ENCODE assay signal across 15 mouse cellular contexts in genomic region chr6:72509872-72510435, GRCm38 (mm10). TPM values are rescaled to one million over a fixed set of nuclear protein-coding genes. Genes with fewer than 3 reads are reported as not detected.
DNase-seq lines count a peak whose midpoint lies in the region; ATAC-seq and TF ChIP-seq lines count a peak whose summit lies in the region.
"Had no signal": no experiment of that assay in that cellular context is flagged by ENCODE, and none has a peak within 500 bp of the region (broad histone marks: within the 10 kb centered on the region; RNA-seq: fewer than 3 reads in every experiment).

No protein-coding gene starts in this region.

- no peak for ATAC-seq in intestine, embryonic 15.5 days
- no peak for ATAC-seq in intestine, postnatal 0 days
- no peak for ATAC-seq in midbrain, embryonic 14.5 days (ENCODE audit: low FRiP score, low TSS enrichment)
- no peak for ATAC-seq in midbrain, embryonic 16.5 days
- no peak for ATAC-seq in neural tube, embryonic 15.5 days (ENCODE audit: low FRiP score)
- ATAC-seq: midbrain, embryonic 13.5 days had no signal

- no peaks in the 10 kb centered on the region for H3K36me3 ChIP-seq in intestine, embryonic 15.5 days
- H3K36me3 ChIP-seq in intestine, postnatal 0 days (ENCODE audit: control insufficient read depth, insufficient read depth) = no peaks in the 10 kb centered on the region
- H3K36me3 ChIP-seq in midbrain, embryonic 14.5 days (ENCODE audit: control insufficient read depth, insufficient read depth, low read length) = no peaks in the 10 kb centered on the region
- H3K36me3 ChIP-seq in midbrain, embryonic 16.5 days (ENCODE audit: control insufficient read depth, insufficient read depth, low read length) = no peaks in the 10 kb centered on the region
- H3K36me3 ChIP-seq in neural tube, embryonic 15.5 days = no peaks in the 10 kb centered on the region
- H3K36me3 ChIP-seq: G1E; midbrain, embryonic 13.5 days had no signal

- no peak overlapping the region for H3K9ac ChIP-seq in intestine, embryonic 15.5 days
- H3K9ac ChIP-seq in intestine, postnatal 0 days (ENCODE audit: low read depth, low read length) = no peak overlapping the region
- no peak overlapping the region for H3K9ac ChIP-seq in midbrain, embryonic 14.5 days (replicated peaks; ENCODE audit: low read length)
- H3K9ac ChIP-seq in midbrain, embryonic 16.5 days (ENCODE audit: low read depth, low read length) = no peak overlapping the region
- no peak overlapping the region for H3K9ac ChIP-seq in neural tube, embryonic 15.5 days (replicated peaks)
- H3K9ac ChIP-seq: midbrain, embryonic 13.5 days had no signal

- TF ChIP-seq CTCF in gastrocnemius, adult 2 months (IDR thresholded peaks at IDR 0.05) = no peak
- no peak for TF ChIP-seq CTCF in intestine, postnatal 0 days (IDR thresholded peaks at IDR 0.05; ENCODE audit: low read depth)

- H3K4me3 ChIP-seq in gastrocnemius, adult 2 months = no peak overlapping the region
- no peak overlapping the region for H3K4me3 ChIP-seq in intestine, embryonic 15.5 days (replicated peaks)
- H3K4me3 ChIP-seq in intestine, postnatal 0 days (ENCODE audit: low read depth, low read length) = no peak overlapping the region
- no peak overlapping the region for H3K4me3 ChIP-seq in midbrain, embryonic 14.5 days (replicated peaks; ENCODE audit: low read depth, low read length)
- H3K4me3 ChIP-seq in midbrain, embryonic 16.5 days (ENCODE audit: low read depth, low read length) = no peak overlapping the region
- no peak overlapping the region for H3K4me3 ChIP-seq in neural tube, embryonic 15.5 days (replicated peaks)
- H3K4me3 ChIP-seq: erythroblast, embryonic 14.5 days; midbrain, embryonic 13.5 days had no signal

- DNase-seq in gastrocnemius, adult 2 months = no peak
- DNase-seq in gastrocnemius, postnatal 10 days = no peak
- no peak for DNase-seq in midbrain, embryonic 14.5 days
- DNase-seq in right cerebral cortex, postnatal 4 days = no peak
- DNase-seq: cerebellum, postnatal 36 days; gastrocnemius, postnatal 14 days; thymus, postnatal 14 days had no signal

- no peak overlapping the region for H3K4me2 ChIP-seq in intestine, embryonic 15.5 days (replicated peaks)
- H3K4me2 ChIP-seq in intestine, postnatal 0 days (replicated peaks; ENCODE audit: low read depth) = no peak overlapping the region
- H3K4me2 ChIP-seq in midbrain, embryonic 14.5 days (ENCODE audit: low read length) = no peak overlapping the region
- H3K4me2 ChIP-seq in midbrain, embryonic 16.5 days (ENCODE audit: low read length) = no peak overlapping the region
- no peak overlapping the region for H3K4me2 ChIP-seq in neural tube, embryonic 15.5 days
- H3K4me2 ChIP-seq: midbrain, embryonic 13.5 days had no signal

- H3K4me1 ChIP-seq in intestine, embryonic 15.5 days (replicated peaks) = peaks cover 29% of the 10 kb centered on the region
- H3K4me1 ChIP-seq in intestine, postnatal 0 days (replicated peaks; ENCODE audit: control insufficient read depth, insufficient read depth, low read length) = peaks cover 3% of the 10 kb centered on the region; the same call in 1 of the 2 replicates
- peaks cover 29% of the 10 kb centered on the region for H3K4me1 ChIP-seq in midbrain, embryonic 14.5 days (ENCODE audit: control insufficient read depth, insufficient read depth, low read length)
- H3K4me1 ChIP-seq in midbrain, embryonic 16.5 days (ENCODE audit: control insufficient read depth, insufficient read depth, low read length) = peaks cover 25% of the 10 kb centered on the region
- H3K4me1 ChIP-seq in neural tube, embryonic 15.5 days = peaks cover 42% of the 10 kb centered on the region

- intact Hi-C loops in gastrocnemius, adult 2 months (cut with DNase I) = loop anchor here (5.0 kb wide), 1 partner anchor 38 kb away; no protein-coding TSS in a partner anchor

- H3K27me3 ChIP-seq in intestine, embryonic 15.5 days (replicated peaks) = no peaks in the 10 kb centered on the region
- no peaks in the 10 kb centered on the region for H3K27me3 ChIP-seq in intestine, postnatal 0 days (replicated peaks; ENCODE audit: control insufficient read depth, insufficient read depth, low read length)
- H3K27me3 ChIP-seq in midbrain, embryonic 14.5 days (ENCODE audit: control insufficient read depth, insufficient read depth, low read length) = no peaks in the 10 kb centered on the region
- no peaks in the 10 kb centered on the region for H3K27me3 ChIP-seq in midbrain, embryonic 16.5 days (ENCODE audit: control insufficient read depth, insufficient read depth, low read depth, low read length)
- no peaks in the 10 kb centered on the region for H3K27me3 ChIP-seq in neural tube, embryonic 15.5 days (replicated peaks)
- H3K27me3 ChIP-seq: midbrain, embryonic 13.5 days had no signal

- peak overlapping the region; percentile 94 for H3K27ac ChIP-seq in gastrocnemius, adult 2 months
- 0 out of 2 replicates have a peak overlapping the region, but pooled peaks have one; percentile 4 for H3K27ac ChIP-seq in intestine, embryonic 15.5 days
- H3K27ac ChIP-seq in intestine, postnatal 0 days (ENCODE audit: low read depth, low read length) = no peak overlapping the region
- peak overlapping the region; percentile 57; the same call in 1 of the 2 replicates for H3K27ac ChIP-seq in midbrain, embryonic 14.5 days (replicated peaks; ENCODE audit: low read depth, low read length)
- no peak overlapping the region for H3K27ac ChIP-seq in midbrain, embryonic 16.5 days (ENCODE audit: low read length)
- peak overlapping the region; percentile 15; the same call in 1 of the 2 replicates for H3K27ac ChIP-seq in neural tube, embryonic 15.5 days (replicated peaks)

- 70% methylated on average over 2 of the region's 2 CpGs for WGBS in intestine, embryonic 15.5 days
- WGBS in intestine, postnatal 0 days = 62% methylated on average over 2 of the region's 2 CpGs
- WGBS in midbrain, embryonic 14.5 days = 67% methylated on average over 2 of the region's 2 CpGs
- WGBS in midbrain, embryonic 16.5 days = 69% methylated on average over 2 of the region's 2 CpGs
- WGBS in neural tube, embryonic 15.5 days = 74% methylated on average over 2 of the region's 2 CpGs

- no peaks in the 10 kb centered on the region for H3K9me3 ChIP-seq in intestine, embryonic 15.5 days
- no peaks in the 10 kb centered on the region for H3K9me3 ChIP-seq in intestine, postnatal 0 days (ENCODE audit: control insufficient read depth)
- no peaks in the 10 kb centered on the region for H3K9me3 ChIP-seq in midbrain, embryonic 14.5 days (ENCODE audit: control insufficient read depth, low read length)
- no peaks in the 10 kb centered on the region for H3K9me3 ChIP-seq in midbrain, embryonic 16.5 days (replicated peaks; ENCODE audit: control insufficient read depth, low read length, poor library complexity, severe bottlenecking)
- no peaks in the 10 kb centered on the region for H3K9me3 ChIP-seq in neural tube, embryonic 15.5 days (replicated peaks)
- H3K9me3 ChIP-seq: G1E; midbrain, embryonic 13.5 days had no signal

RNA-seq across cellular contexts. Expression of gene Sh2d6, which starts 11.6 kb away (rescaled TPM):
- under 1 TPM; 0.59 to 0.99 TPM for total RNA-seq in gastrocnemius, adult 2 months (2021)
- total RNA-seq in gastrocnemius, postnatal 10 days (2021) = under 1 TPM; 0.54 to 0.79 TPM
- polyA plus RNA-seq in intestine, embryonic 15.5 days (2015; fragmentation: Nextera tagmentation; extraction: Ambion mirVana) = 0.16 TPM in 1 of 2 replicates, not detected in the other
- 0.12 and 0.16 TPM in 2 replicates for polyA plus RNA-seq in intestine, postnatal 0 days (2015; fragmentation: Nextera tagmentation; extraction: Ambion mirVana)
- 0.98 and 1.1 TPM in 2 replicates for polyA plus RNA-seq in midbrain, embryonic 14.5 days (2014; fragmentation: Nextera tagmentation; extraction: Ambion mirVana)
- 0.65 and 0.84 TPM in 2 replicates for polyA plus RNA-seq in midbrain, embryonic 16.5 days (2015; fragmentation: Nextera tagmentation; extraction: Ambion mirVana)
- 0.24 and 0.70 TPM in 2 replicates for polyA plus RNA-seq in neural tube, embryonic 15.5 days (2015; fragmentation: Nextera tagmentation; extraction: Ambion mirVana)
- polyA plus RNA-seq: erythroblast, embryonic 14.5 days; G1E; liver, embryonic 16.5 days had no signal

RNA-seq across cellular contexts. Expression of gene Capg, which starts 34.2 kb away (rescaled TPM):
- total RNA-seq in gastrocnemius, adult 2 months (2021) = 1 to 10 TPM; 6.8 to 9.7 TPM
- total RNA-seq in gastrocnemius, postnatal 10 days (2021) = 10 to 100 TPM; 12.4 to 19.1 TPM
- polyA plus RNA-seq in intestine, embryonic 15.5 days (2015; fragmentation: Nextera tagmentation; extraction: Ambion mirVana) = 33.5 and 36.0 TPM in 2 replicates
- polyA plus RNA-seq in intestine, postnatal 0 days (2015; fragmentation: Nextera tagmentation; extraction: Ambion mirVana) = 25.2 and 28.5 TPM in 2 replicates
- 3.3 and 8.6 TPM in 2 replicates for polyA plus RNA-seq in midbrain, embryonic 14.5 days (2014; fragmentation: Nextera tagmentation; extraction: Ambion mirVana)
- polyA plus RNA-seq in midbrain, embryonic 16.5 days (2015; fragmentation: Nextera tagmentation; extraction: Ambion mirVana) = 5.9 and 6.8 TPM in 2 replicates
- 8.4 and 23.4 TPM in 2 replicates for polyA plus RNA-seq in neural tube, embryonic 15.5 days (2015; fragmentation: Nextera tagmentation; extraction: Ambion mirVana)

Comparison
In these comparisons a context has a peak if more than half of its experiments do, and no peak if none do; other contexts are left out.
1. H3K27ac ChIP-seq: peak in gastrocnemius, adult 2 months (single experiment), intestine, embryonic 15.5 days (single experiment), midbrain, embryonic 14.5 days (single experiment) and neural tube, embryonic 15.5 days (single experiment); none in intestine, postnatal 0 days (single experiment) and midbrain, embryonic 16.5 days (single experiment).